Mouse (Mus musculus) embryonic facial prominence, embryonic 10.5 days (tissue): Measurements from ENCODE around the gene Sstr3. TPM values are rescaled to one million over a fixed set of nuclear protein-coding genes. Genes with fewer than 3 reads are reported as not detected.
A peak's percentile ranks its signal among the peaks of the same experiment; 100 is the strongest.

Experiments
- DNase-seq: peaks from one replicate; pipeline ENCODE4 v3.0.0-alpha.2; 2017; ENCODE audit warnings: low spot score
- H3K27ac ChIP-seq: fragments of 300-500 bp; sonication (generic); replicated peaks from 2 replicates; pipeline ENCODE4 v1.5.1; 2016; ENCODE audit warnings: mild to moderate bottlenecking
- H3K27me3 ChIP-seq: fragments of 300-500 bp; sonication (generic); replicated peaks from 2 replicates; pipeline ENCODE4 v1.6.1; 2016; ENCODE audit warnings: low read depth, mild to moderate bottlenecking; ENCODE audit not compliant: poor library complexity, severe bottlenecking
- H3K36me3 ChIP-seq: fragments of 300-500 bp; sonication (generic); replicated peaks from 2 replicates; pipeline ENCODE4 v1.6.1; 2016; ENCODE audit warnings: mild to moderate bottlenecking, moderate library complexity
- H3K4me1 ChIP-seq: fragments of 300-500 bp; sonication (generic); 2 replicates; pipeline ENCODE4 v1.6.1; 2016
- H3K4me3 ChIP-seq: fragments of 300-500 bp; sonication (generic); 2 replicates; pipeline ENCODE4 v1.5.1; 2016; ENCODE audit warnings: mild to moderate bottlenecking, moderate library complexity
- H3K9me3 ChIP-seq: fragments of 300-500 bp; sonication (generic); 2 replicates; pipeline ENCODE4 v1.6.1; 2016; ENCODE audit warnings: mild to moderate bottlenecking
- WGBS: fragments of 180-500 bp; shearing (Covaris S2); methylation state at CpG from one replicate; pipeline ENCODE4 v1.1.7; 2016; 5-methylcytosine and 5-hydroxymethylcytosine counted together
- polyA plus RNA-seq: library from polyadenylated mRNA; unstranded; fragments of >200 nt; fragmentation: Nextera tagmentation; extraction: Ambion mirVana; gene quantifications from 2 replicates; pipeline ENCODE4 v1.2.1, GENCODE M21; 2016

Sstr3 gene
- polyA plus RNA-seq, 1 experiment from 2014 or later, result not detected

GRCm38 (mm10) chr15:78504816-78505215 is 39.7 kb downstream of the Sstr3 start:
- DNase-seq, result no peak
- no peaks in the 10 kb centered on the region for H3K9me3 ChIP-seq
- no peak overlapping the region for H3K4me3 ChIP-seq
- H3K27ac ChIP-seq, result no peak overlapping the region
- no peaks in the 10 kb centered on the region for H3K27me3 ChIP-seq
- no peaks in the 10 kb centered on the region for H3K36me3 ChIP-seq
- 97% methylated on average over 5 of the region's 5 CpGs for WGBS
- peaks cover 7% of the 10 kb centered on the region; the same call in 1 of the 2 replicates for H3K4me1 ChIP-seq

- Histone ChIP-seq H3K36me3 (no peaks in the 10 kb centered on the region), H3K4me1 (0 out of 2 replicates have a peak, but pooled peaks cover 4% of the 10 kb centered on the region), H3K9me3 (no peaks in the 10 kb centered on the region), H3K27me3 (no peaks in the 10 kb centered on the region), H3K4me3 (no peak overlapping the region), H3K27ac (no peak overlapping the region)
- no peak for DNase-seq
- 90% methylated on average over 1 of the region's 1 CpGs for WGBS
These were observed 40.5 kb downstream of the Sstr3 start for GRCm38 (mm10) chr15:78504013-78504412.

DNA sequence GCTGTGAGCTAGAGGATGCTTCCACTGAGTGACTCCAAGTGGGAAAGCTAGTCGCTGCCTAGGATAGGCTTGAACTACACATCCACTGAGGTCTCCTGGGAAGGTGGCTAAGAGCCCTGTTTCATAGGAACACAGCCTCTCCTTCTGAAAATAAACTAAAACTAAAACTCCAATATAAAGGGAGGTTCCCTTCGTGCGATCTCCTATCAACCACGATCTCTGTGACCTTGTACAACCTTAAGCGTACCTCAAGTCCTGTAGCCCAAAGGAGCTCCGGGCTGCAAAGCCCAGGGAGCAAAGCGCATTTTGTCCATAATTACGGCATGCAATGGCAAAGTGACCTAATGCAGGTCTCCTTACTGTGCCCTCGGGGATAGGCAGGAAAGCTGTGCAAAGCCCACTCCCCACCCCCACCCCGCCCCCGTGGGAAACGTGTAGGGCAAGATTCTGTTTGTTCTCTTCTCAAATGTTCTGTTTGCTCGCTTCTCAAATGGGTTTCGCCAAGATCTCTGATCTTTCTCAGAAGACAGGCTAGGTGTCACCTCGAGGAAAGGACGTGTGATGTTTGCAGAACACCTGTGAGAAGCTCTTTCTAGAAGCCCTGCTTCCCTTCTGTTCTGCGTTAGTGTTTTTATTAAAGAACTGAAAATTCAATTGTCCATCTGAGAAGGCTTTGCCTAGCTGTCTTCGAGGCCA is 41.9 kb downstream of the Sstr3 start:
- no peaks in the 10 kb centered on the region for H3K27me3 ChIP-seq
- no peak overlapping the region for H3K4me3 ChIP-seq
- no peaks in the 10 kb centered on the region for H3K4me1 ChIP-seq
- WGBS, result 83% methylated on average over 18 of the region's 18 CpGs
- no peaks in the 10 kb centered on the region for H3K9me3 ChIP-seq
- H3K27ac ChIP-seq, result no peak overlapping the region
- H3K36me3 ChIP-seq, result no peaks in the 10 kb centered on the region
- no peak for DNase-seq

GRCm38 (mm10) chr15:78494968-78495406 is 49.5 kb downstream of the Sstr3 start, which contains the start of gene Il2rb:
Gene Il2rb, minus strand, starts transcription at chr15:78495271.
- no peak for DNase-seq
- no peak within 1 kb of the TSS for H3K4me3 ChIP-seq
- no peak within 1 kb of the TSS for H3K27ac ChIP-seq
- H3K9me3 ChIP-seq, result no peaks in the 10 kb centered on the region
- no peaks in the 10 kb centered on the region; the same call in 1 of the 2 replicates for H3K27me3 ChIP-seq
- 89% methylated on average over 11 of the region's 11 CpGs for WGBS
- peaks cover 19% of the 10 kb centered on the region for H3K4me1 ChIP-seq
- no peaks in the 10 kb centered on the region for H3K36me3 ChIP-seq

DNA sequence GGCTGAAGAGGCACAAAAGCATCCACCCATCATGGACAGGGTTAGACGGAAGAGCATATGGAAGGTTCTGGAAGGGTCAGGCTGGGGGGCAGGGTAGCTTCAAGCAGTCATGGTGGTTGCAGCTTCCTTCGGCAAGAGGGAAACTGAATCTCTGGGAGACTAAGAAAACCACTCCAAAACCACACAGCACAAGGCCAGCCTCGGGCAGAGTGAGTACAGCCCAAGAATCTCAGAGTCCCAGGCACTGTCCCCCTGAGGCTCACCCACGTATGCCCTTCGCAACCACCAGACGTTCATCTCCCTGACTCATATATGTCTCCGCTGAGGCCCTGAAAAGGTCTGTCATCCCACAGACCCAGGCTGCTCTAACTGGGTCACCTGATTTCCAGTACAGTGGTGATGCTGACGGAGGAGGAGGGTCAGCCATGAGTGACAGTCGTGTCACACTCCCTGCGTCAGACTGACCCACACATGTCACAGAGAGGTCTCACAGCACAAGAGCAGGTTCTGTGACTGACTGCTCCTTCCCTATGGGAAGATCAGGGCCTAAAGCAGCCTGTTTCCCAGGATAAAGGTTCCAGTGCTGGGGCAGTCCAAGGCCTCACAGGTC is 51.0 kb downstream of the Sstr3 start:
- Histone ChIP-seq H3K4me3 (no peak overlapping the region), H3K4me1 (peaks cover 24% of the 10 kb centered on the region), H3K27me3 (no peaks in the 10 kb centered on the region; the same call in 1 of the 2 replicates), H3K9me3 (no peaks in the 10 kb centered on the region), H3K27ac (no peak overlapping the region), H3K36me3 (no peaks in the 10 kb centered on the region)
- 75% methylated on average over 10 of the region's 10 CpGs for WGBS
- no peak for DNase-seq

DNA sequence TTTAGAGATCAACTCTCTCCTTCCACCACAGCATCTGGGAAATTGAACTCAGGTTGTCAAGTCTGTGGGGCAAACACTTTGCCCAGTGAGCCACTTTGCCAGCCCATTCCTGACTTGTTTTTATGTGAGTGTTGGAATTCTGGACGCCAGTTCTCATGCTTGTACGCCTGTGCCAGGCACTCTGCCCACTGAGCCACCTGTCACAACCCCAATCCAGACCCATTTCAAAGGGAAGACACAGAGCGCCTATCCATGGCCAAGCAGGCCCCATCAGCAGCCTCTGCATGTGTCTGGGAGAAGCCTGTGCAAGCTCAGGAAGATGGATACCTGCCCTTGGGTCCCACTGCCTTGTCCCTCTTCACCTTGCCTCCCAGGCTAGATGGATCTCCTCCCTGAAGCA is 53.2 kb downstream of the Sstr3 start:
- 87% methylated on average over 3 of the region's 3 CpGs for WGBS
- no peak overlapping the region for H3K27ac ChIP-seq
- H3K27me3 ChIP-seq, result peaks cover 7% of the 10 kb centered on the region; the same call in 1 of the 2 replicates
- DNase-seq, result no peak
- no peaks in the 10 kb centered on the region for H3K36me3 ChIP-seq
- no peak overlapping the region for H3K4me3 ChIP-seq
- H3K9me3 ChIP-seq, result no peaks in the 10 kb centered on the region
- peaks cover 24% of the 10 kb centered on the region for H3K4me1 ChIP-seq

DNA sequence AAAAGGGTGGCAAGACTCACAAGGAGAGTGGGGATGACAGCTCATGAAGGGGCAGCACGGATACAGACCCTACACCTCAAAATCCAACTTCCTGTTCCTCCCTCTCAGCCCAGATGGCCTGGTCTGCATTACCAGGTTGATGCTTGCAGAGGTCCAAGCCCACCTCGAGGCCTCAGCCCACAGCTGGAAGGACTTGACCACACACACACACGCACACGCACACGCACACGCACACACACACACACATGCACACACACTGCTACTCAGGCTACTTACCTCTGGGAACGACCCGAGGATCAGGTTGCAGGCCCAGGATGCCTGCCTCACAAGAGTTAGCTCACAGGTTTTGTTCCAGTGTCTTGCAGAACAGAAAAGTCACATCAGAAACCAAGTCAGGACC is 54.6 kb downstream of the Sstr3 start:
- Histone ChIP-seq H3K27ac (peak overlapping the region; percentile 66), H3K9me3 (no peaks in the 10 kb centered on the region), H3K4me3 (no peak overlapping the region), H3K4me1 (peaks cover 24% of the 10 kb centered on the region), H3K36me3 (no peaks in the 10 kb centered on the region), H3K27me3 (peaks cover 7% of the 10 kb centered on the region; the same call in 1 of the 2 replicates)
- DNase-seq, result peak; percentile 59
- 71% methylated on average over 8 of the region's 8 CpGs for WGBS

DNA sequence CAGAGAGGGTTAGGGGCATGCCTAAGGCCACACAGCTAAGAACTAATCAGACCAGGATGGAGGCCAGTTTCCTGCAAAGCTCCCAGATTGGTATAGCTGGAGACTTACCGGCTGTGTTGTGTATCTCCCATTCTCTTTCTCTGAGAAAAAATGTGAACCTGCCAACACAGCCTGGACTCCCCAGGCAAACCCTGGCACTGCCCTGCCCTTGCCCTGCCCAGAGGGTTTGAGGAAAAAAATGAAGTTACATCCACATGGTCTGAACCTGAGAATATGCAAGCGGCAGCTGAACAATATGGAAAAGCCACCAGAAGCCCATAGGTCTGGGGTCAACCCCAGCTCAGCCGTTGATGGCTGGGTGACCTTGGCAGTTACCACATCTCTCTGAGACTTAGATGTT is 55.2 kb downstream of the Sstr3 start:
- H3K9me3 ChIP-seq, result no peaks in the 10 kb centered on the region
- no peaks in the 10 kb centered on the region for H3K36me3 ChIP-seq
- H3K4me3 ChIP-seq, result no peak overlapping the region
- 90% methylated on average over 3 of the region's 3 CpGs for WGBS
- no peak for DNase-seq
- peaks cover 7% of the 10 kb centered on the region; the same call in 1 of the 2 replicates for H3K27me3 ChIP-seq
- no peak overlapping the region for H3K27ac ChIP-seq
- peaks cover 19% of the 10 kb centered on the region for H3K4me1 ChIP-seq

DNA sequence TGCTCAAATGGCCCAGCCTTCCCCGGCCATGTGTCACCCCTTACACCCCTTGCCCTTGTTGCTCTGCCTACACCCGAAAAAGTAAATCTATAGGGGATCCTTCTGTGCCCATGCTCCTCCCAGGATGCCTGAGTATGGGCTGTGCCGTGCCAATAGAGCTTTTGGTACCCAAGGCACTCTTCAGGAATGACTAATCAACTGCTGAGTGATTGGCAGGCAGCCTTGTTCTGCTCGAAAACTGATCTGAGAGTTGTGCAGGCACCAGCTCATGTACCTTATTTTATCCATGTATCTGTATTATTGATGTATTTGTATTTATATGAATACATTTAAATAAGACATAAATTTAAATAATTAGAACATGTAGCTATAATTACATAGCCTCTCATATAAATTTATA is 57.4 kb downstream of the Sstr3 start:
- no peak overlapping the region for H3K27ac ChIP-seq
- peaks cover 8% of the 10 kb centered on the region for H3K4me1 ChIP-seq
- DNase-seq, result no peak
- H3K4me3 ChIP-seq, result no peak overlapping the region
- 73% methylated on average over 4 of the region's 4 CpGs for WGBS
- H3K27me3 ChIP-seq, result 0 out of 2 replicates have a peak, but pooled peaks cover 7% of the 10 kb centered on the region
- H3K9me3 ChIP-seq, result no peaks in the 10 kb centered on the region
- H3K36me3 ChIP-seq, result no peaks in the 10 kb centered on the region

Other genes with a start within 250 kb of the Sstr3 start
- gene Csf2rb2, start 239.0 kb downstream of the Sstr3 start, polyA plus RNA-seq, result 0.48 and 0.51 TPM in 2 replicates
- 2.1 and 2.2 TPM in 2 replicates for gene Csf2rb, start 218.9 kb downstream of the Sstr3 start, polyA plus RNA-seq
- not detected in 2 replicates for gene Tex33, start 148.8 kb downstream of the Sstr3 start, polyA plus RNA-seq
- gene Tst, start 138.8 kb downstream of the Sstr3 start, polyA plus RNA-seq, result 10.4 and 12.7 TPM in 2 replicates
- 0.98 and 1.1 TPM in 2 replicates for gene Mpst, start 138.3 kb downstream of the Sstr3 start, polyA plus RNA-seq
- gene Kctd17, start 116.1 kb downstream of the Sstr3 start, polyA plus RNA-seq, result 49.6 and 51.6 TPM in 2 replicates
- gene Tmprss6, start 76.1 kb downstream of the Sstr3 start, polyA plus RNA-seq, result 0.24 and 0.37 TPM in 2 replicates
- gene Il2rb, start 49.4 kb downstream of the Sstr3 start, polyA plus RNA-seq, result 0.09 TPM in 1 of 2 replicates, not detected in the other
- gene C1qtnf6, start 13.3 kb downstream of the Sstr3 start, polyA plus RNA-seq, result 9.6 and 10.4 TPM in 2 replicates
- gene Rac2, start 28.1 kb upstream of the Sstr3 start, polyA plus RNA-seq, result 5.0 and 7.7 TPM in 2 replicates
- 3.8 and 5.8 TPM in 2 replicates for gene Cyth4, start 52.4 kb upstream of the Sstr3 start, polyA plus RNA-seq
- gene Elfn2, start 174.1 kb upstream of the Sstr3 start, polyA plus RNA-seq, result 0.05 and 0.16 TPM in 2 replicates
- gene Mfng, start 228.8 kb upstream of the Sstr3 start, polyA plus RNA-seq, result 36.4 and 39.0 TPM in 2 replicates